Mouse (Mus musculus): ENCODE data around the gene Sh3pxd2a.
A peak's percentile ranks its signal among the peaks of the same experiment; 100 is the strongest.

Gene Sh3pxd2a

GRCm38 (mm10) chr19:47464304-47465241, at the start of gene Sh3pxd2a:
TSS of gene Sh3pxd2a (minus strand) at chr19:47464401.
- DNase-seq (ENCODE audit: low spot score in 2 of 2), result no peak

GRCm38 (mm10) chr19:47513618-47513897, 49.4 kb upstream of the Sh3pxd2a start:
- no peak for DNase-seq (ENCODE audit: low spot score in 2 of 2)

DNA sequence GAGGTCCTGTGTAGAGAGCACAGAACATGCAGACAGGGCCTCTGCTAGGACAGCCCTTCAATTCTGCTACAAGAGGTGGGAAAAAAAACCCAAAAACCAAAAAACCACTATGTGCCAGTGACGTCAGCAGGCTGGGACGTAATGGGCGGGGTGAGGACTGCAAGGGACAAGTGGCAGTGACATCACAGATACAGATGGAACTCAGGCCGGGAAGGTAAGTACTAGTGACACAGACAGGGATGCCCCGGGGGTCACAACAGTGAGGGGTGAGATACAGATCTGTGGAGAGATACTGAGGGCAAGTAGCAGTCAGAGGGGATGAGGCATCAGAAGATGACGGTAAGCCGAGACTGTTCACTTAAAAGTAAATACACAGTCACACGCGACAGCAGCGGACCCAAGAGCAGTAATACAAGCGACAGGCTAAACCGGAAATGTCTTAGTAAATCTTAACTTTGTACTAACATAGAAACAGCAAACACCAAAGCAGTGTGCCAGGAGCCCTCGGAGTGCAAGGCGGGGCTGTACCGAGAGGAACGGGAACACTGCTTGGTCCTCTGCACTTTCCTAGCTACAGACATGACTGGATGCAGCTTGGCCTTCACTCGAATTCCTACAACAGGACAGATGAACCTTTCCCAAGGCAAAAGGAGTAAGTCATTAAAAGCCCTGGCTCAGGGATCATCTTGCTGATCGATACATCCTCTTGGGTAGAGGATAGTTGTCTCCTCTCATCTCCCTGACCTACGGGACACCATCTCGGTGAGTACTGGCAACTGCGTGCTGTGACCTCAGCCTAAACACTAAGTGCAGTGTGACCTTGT, 48.8 kb upstream of the Sh3pxd2a start:
- peak; percentile 69 to 85 for DNase-seq (ENCODE audit: low spot score in 2 of 2)

- no peak for DNase-seq (ENCODE audit: low spot score in 2 of 2)
Observed at GRCm38 (mm10) chr19:47511958-47512357, 47.8 kb upstream of the Sh3pxd2a start.

GRCm38 (mm10) chr19:47511294-47511675, 47.1 kb upstream of the Sh3pxd2a start:
- peak; percentile 38 to 56 for DNase-seq (ENCODE audit: low spot score in 2 of 2)

GRCm38 (mm10) chr19:47510473-47511293, 46.5 kb upstream of the Sh3pxd2a start:
- DNase-seq (ENCODE audit: low spot score in 2 of 2), result peak; percentile 57 to 72

GRCm38 (mm10) chr19:47510135-47510472, 45.9 kb upstream of the Sh3pxd2a start:
- DNase-seq (ENCODE audit: low spot score in 2 of 2), result no peak

GRCm38 (mm10) chr19:47508771-47509281, 44.6 kb upstream of the Sh3pxd2a start:
- peak in 1 of 2 experiments; percentile 45 for DNase-seq (ENCODE audit: low spot score in 2 of 2)

- no peak for DNase-seq (ENCODE audit: low spot score in 2 of 2)
Observed at GRCm38 (mm10) chr19:47508191-47508590, 44.0 kb upstream of the Sh3pxd2a start.

DNA sequence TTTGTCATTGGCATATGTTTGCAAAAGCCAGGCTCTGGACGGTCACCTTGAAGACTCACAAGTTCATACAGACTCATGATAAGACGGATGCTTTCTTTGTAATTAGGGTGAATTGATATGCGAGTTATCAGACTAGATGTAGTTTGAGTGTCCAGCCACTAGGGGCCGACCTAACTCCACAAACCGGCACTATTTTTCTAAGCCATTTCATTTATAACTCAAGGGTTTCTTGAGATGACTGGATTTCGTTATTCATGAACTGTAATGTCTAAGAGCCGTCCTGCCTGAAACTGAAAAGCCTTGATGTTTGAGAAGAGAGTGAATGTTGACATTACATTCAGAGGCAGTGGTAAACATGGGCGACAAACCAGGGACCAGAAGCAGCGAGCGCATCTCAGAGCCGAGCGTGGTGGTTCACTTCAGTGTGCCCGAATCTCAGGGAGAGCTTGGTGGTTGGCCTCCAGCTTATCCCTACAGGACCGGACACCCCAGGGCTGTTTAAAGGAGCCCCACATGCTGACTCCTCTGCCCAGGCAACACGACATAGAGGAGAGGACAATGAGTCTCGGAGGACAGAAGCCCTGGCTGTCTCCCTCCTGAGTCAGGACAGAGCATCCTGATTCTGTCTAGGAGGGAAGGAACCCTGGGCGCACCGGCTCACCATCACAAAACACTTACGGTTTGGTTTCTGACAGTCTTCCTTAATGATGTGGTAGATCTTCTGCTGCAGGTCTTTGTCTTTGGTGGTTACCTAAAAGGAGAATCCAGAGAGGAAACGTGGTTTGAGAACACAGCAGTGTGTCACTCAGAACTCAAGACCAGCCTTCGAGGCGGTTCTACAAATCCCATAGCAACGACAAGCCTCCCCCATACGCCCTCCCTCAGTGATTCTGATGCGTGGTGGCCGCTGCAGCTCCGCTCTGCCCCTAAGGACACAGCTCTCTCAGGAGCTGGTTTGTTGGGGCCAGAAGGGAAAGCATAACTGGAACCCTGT, 43.2 kb upstream of the Sh3pxd2a start:
- DNase-seq (ENCODE audit: low spot score in 2 of 2), result peak; percentile 66 to 75

GRCm38 (mm10) chr19:47503625-47504024, 39.4 kb upstream of the Sh3pxd2a start:
- DNase-seq (ENCODE audit: low spot score in 2 of 2), result peak in 1 of 2 experiments; percentile 29

DNA sequence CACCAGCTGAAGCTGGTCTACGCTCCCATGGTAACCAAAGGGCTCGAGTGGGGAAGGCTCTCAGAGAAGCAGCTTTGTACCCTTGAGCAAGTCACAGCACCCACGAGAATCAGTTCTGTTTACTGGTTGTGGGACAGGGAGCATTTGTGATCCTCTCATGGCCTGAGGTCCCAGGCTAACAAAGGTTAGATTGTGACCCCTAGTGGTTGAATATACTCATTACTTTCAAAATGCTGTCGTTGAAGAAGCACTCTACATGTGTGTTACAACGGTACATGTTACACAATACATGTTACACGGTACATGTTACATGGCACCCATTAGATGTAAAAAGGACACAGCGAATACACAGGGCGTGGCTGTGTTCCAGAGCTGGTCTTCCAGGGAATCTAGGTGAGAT, 38.4 kb upstream of the Sh3pxd2a start:
- no peak for DNase-seq (ENCODE audit: low spot score in 2 of 2)

DNA sequence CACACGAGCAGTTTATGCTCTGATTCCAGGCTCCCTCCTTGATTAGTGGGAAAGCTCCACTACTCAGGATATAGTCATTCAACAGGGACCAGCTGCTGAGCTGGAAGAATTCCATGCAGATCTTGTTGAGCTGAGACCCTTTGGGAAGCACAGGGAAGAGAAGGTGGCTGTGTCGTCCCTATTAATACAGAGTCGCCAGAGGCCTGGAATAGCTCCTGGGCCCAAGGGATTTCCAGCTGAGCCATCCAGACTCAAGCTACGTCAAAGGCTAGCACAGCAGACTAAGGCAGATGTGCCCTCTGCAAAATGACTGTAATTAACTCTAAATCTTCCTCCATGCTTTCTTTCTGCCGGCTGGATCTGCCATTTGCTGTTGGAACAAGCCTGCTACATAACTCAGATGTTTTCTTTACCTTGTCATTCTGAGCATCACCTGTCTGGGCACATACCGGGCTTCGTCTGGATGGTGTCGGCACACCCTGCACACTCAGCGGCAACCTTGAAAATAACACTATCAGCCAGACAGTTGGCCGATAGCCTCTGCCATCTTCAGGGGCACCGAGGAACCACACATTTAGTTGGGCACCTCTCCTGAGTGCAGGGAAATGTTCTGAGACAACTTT, 36.3 kb upstream of the Sh3pxd2a start:
- no peak for DNase-seq (ENCODE audit: low spot score in 2 of 2)

DNA sequence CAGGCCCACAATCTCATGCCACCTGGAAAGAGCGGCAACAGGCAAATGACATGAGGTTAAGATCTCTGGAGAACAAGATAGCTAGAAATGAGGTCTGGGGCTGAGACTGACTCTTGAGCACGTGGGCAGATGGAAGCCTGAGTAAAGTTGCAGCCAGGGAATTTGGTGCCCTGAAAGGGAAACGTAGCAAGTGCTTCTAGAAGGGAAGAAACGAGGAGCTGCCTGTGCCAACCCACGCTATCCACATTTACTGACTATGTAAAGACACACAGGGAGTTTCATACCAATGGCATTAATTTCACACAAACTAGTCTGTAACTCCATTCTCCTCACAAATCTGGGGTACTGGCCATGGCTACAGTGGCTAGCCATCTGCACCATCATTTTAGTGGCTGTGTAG, 35.6 kb upstream of the Sh3pxd2a start:
- DNase-seq (ENCODE audit: low spot score in 2 of 2), result no peak

- no peak for DNase-seq (ENCODE audit: low spot score in 2 of 2)
Observed at GRCm38 (mm10) chr19:47498942-47499341, 34.7 kb upstream of the Sh3pxd2a start.

GRCm38 (mm10) chr19:47497736-47498135, 33.5 kb upstream of the Sh3pxd2a start:
- no peak for DNase-seq (ENCODE audit: low spot score in 2 of 2)

DNA sequence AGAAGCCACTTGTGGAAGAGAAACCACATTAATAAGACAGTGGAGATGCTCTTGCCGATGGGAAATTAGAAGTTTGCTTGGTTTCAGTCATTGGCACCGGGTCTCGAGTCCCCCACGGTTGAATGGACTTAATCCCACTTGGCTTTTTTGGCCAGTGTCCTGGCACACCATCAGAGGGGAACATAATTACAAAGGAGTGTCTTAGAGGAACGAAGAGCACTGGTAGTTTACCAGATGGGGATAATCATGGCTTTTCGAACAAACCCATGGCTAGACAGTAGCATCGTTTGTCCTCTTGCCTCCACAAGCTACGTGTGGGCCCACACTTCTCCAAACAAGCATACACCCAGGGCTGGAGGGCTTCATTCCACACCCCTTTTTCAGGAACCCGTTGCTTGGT, 33.1 kb upstream of the Sh3pxd2a start:
- DNase-seq (ENCODE audit: low spot score in 2 of 2), result no peak

DNA sequence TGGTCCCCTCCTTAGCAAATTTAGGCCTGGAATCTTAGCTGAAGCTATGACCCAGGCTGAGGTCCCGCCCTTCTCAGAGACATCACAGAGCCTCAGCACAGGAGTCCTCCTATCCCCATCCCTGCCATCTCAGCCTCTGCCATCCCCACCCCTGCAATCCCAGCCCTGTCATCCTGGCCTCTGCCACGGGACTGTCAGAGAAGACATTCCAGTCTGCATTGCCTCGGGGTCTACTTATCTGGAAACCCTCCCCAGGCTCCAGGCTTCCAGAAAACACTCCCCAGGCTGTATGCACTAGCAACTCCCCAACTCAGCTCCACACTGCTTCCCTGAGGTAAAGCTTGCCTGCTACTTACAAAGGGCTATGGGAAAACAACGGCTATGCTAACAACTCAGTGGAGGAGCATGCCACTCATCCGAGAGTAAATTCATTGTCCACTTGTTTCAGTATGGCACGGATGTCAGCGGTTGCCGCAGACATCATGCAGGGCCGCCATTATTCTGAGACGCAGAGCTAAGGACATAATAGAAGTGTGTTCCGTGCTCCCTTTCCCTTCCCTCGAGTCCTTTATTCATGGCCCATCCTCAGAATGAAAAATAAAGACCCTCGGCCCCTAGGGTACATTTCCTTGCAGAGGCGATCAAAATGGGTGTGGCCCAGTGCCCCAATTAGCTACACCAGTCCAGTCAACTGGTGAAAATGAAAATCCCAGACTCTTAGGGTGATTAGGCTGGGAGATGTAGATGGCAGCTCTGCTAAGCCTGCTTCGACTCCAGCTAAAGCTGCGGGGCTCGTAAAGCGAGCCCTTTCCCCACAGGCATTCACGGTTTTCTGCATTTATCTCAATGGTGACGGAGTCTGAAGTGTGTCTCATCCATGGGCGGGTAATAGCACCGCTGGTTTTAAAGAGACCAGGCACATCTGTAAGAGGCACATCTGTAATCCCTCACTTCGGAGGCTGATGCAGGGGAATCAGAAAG, 29.1 kb upstream of the Sh3pxd2a start:
- no peak for DNase-seq (ENCODE audit: low spot score in 2 of 2)

DNA sequence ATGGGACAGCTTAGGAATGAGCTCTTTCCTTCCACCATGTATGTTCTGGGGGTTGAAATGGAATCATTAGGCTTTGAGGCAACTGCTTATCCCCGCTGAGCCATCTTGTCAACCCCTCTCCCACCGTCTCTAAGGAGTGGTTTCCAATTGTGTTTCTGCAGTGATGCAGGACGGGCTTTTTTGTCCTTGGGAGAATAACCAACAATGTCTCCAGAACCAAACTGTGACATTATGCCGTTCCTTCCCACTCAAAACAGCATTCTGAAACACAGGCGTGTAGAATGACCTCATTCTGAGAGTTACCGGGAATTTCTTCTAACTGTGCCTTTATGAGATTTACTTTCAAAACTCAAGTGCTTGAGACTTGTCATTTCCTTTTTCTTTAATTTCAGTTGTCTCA, 28.2 kb upstream of the Sh3pxd2a start:
- DNase-seq (ENCODE audit: low spot score in 2 of 2), result no peak

Data from natural killer cell, adult 2 months (primary cell).